Mouse (Mus musculus) liver, adult 2 months (tissue): ENCODE measurements at regions not wholly inside any gene's neighbourhood (a gene's known extent, or its start where the extent isn't known, plus 50 kb on each side); places are given as distances from the start of the nearest gene placed in this dataset.

Experiments
- DNase-seq: peaks from one replicate; pipeline ENCODE4 v3.0.0-alpha.2; 2011; ENCODE audit warnings: low read depth, low spot score; ENCODE audit errors: extremely low read depth
- H3K27ac ChIP-seq: fragments of 200-500 bp; replicated peaks from 2 replicates; pipeline ENCODE4 v1.5.1; 2012; ENCODE audit warnings: low read depth, mild to moderate bottlenecking, control low read depth, inconsistent platforms, low read length; ENCODE audit not compliant: insufficient read depth
- H3K27me3 ChIP-seq: fragments of 200-500 bp; 2 replicates; pipeline ENCODE4 v1.6.1; 2012; ENCODE audit warnings: mild to moderate bottlenecking, moderate library complexity, low read length, inconsistent platforms; ENCODE audit not compliant: control insufficient read depth, insufficient read depth
- H3K36me3 ChIP-seq: fragments of 200-500 bp; 2 replicates; pipeline ENCODE4 v1.6.1; 2012; ENCODE audit warnings: low read length, inconsistent platforms; ENCODE audit not compliant: control insufficient read depth, insufficient read depth
- H3K4me1 ChIP-seq: fragments of 200-500 bp; 2 replicates; pipeline ENCODE4 v1.6.1; 2011; ENCODE audit warnings: low read length; ENCODE audit not compliant: control insufficient read depth, insufficient read depth
- H3K4me3 ChIP-seq: fragments of 200-500 bp; 2 replicates; pipeline ENCODE4 v1.5.1; 2011; ENCODE audit warnings: low read depth, mild to moderate bottlenecking, control low read depth, low read length, moderate library complexity; ENCODE audit not compliant: insufficient read depth
- H3K79me2 ChIP-seq: fragments of 200-500 bp; 2 replicates; pipeline ENCODE4 v1.6.1; 2012; ENCODE audit warnings: inconsistent platforms, mild to moderate bottlenecking, low read length, moderate library complexity; ENCODE audit not compliant: control insufficient read depth, insufficient read depth
- H3K9ac ChIP-seq: fragments of 200-500 bp; 2 replicates; pipeline ENCODE4 v1.6.1; 2012; ENCODE audit warnings: low read depth, mild to moderate bottlenecking, control low read depth, inconsistent platforms, low read length
- CTCF ChIP-seq: fragments of 200-500 bp; IDR thresholded peaks from 2 replicates; pipeline ENCODE4 v1.5.1; 2011; ENCODE audit warnings: low read depth, low read length, control low read depth
- POLR2A ChIP-seq: fragments of 200-500 bp; IDR thresholded peaks from 2 replicates; pipeline ENCODE4 v1.6.1; 2011; ENCODE audit warnings: low read length, control low read depth; ENCODE audit not compliant: insufficient read depth; ENCODE audit errors: extremely low read depth
- WGBS: fragments of 180-500 bp; shearing (Covaris S2); methylation state at CpG from one replicate; pipeline ENCODE4 v1.1.7; 2018; 5-methylcytosine and 5-hydroxymethylcytosine counted together

- no peak overlapping the region for H3K4me3 ChIP-seq
- WGBS, result 93% methylated on average over 3 of the region's 3 CpGs
- TF ChIP-seq POLR2A (no peak), CTCF (no peak)
Measured at GRCm38 (mm10) chr4:124064601-124065000, 146.8 kb upstream of the 4930535I16Rik start.

GRCm38 (mm10) chr4:124063269-124064100, 145.7 kb upstream of the 4930535I16Rik start:
- no peak overlapping the region for H3K27ac ChIP-seq
- no peak overlapping the region for H3K4me3 ChIP-seq
- H3K27me3 ChIP-seq, result no peaks in the 10 kb centered on the region
- TF ChIP-seq POLR2A (no peak), CTCF (no peak)
- H3K36me3 ChIP-seq, result no peaks in the 10 kb centered on the region
- 72% methylated on average over 4 of the region's 4 CpGs for WGBS
- DNase-seq, result no peak
- H3K4me1 ChIP-seq, result no peaks in the 10 kb centered on the region
- no peaks in the 10 kb centered on the region for H3K79me2 ChIP-seq
- no peak overlapping the region for H3K9ac ChIP-seq

More at GRCm38 (mm10) chr4:124064601-124065000, 146.8 kb upstream of the 4930535I16Rik start:
- Histone ChIP-seq H3K27me3 (no peaks in the 10 kb centered on the region), H3K9ac (no peak overlapping the region), H3K27ac (no peak overlapping the region), H3K4me1 (no peaks in the 10 kb centered on the region), H3K79me2 (no peaks in the 10 kb centered on the region), H3K36me3 (no peaks in the 10 kb centered on the region)
- DNase-seq, result no peak

- TF ChIP-seq POLR2A (no peak), CTCF (no peak)
- Histone ChIP-seq H3K4me1 (no peaks in the 10 kb centered on the region), H3K36me3 (no peaks in the 10 kb centered on the region), H3K79me2 (no peaks in the 10 kb centered on the region), H3K9ac (no peak overlapping the region), H3K27ac (no peak overlapping the region), H3K27me3 (no peaks in the 10 kb centered on the region), H3K4me3 (no peak overlapping the region)
- no peak for DNase-seq
- 95% methylated on average over 8 of the region's 8 CpGs for WGBS
Measured at GRCm38 (mm10) chr4:124057607-124058006, 139.8 kb upstream of the 4930535I16Rik start.

- no peaks in the 10 kb centered on the region for H3K79me2 ChIP-seq
- TF ChIP-seq POLR2A, result no peak
- TF ChIP-seq CTCF, result no peak
- 27% methylated on average over 1 of the region's 1 CpGs for WGBS
- no peaks in the 10 kb centered on the region for H3K27me3 ChIP-seq
- no peak for DNase-seq
- H3K9ac ChIP-seq, result no peak overlapping the region
- no peaks in the 10 kb centered on the region for H3K4me1 ChIP-seq
- no peaks in the 10 kb centered on the region for H3K36me3 ChIP-seq
- no peak overlapping the region for H3K27ac ChIP-seq
- H3K4me3 ChIP-seq, result no peak overlapping the region
Measured at GRCm38 (mm10) chr4:124054240-124054760, 136.5 kb upstream of the 4930535I16Rik start.

- Histone ChIP-seq H3K4me1 (no peaks in the 10 kb centered on the region), H3K79me2 (no peaks in the 10 kb centered on the region), H3K36me3 (no peaks in the 10 kb centered on the region), H3K27me3 (no peaks in the 10 kb centered on the region), H3K4me3 (no peak overlapping the region), H3K27ac (no peak overlapping the region), H3K9ac (no peak overlapping the region)
- no peak for TF ChIP-seq CTCF
- no peak for TF ChIP-seq POLR2A
- DNase-seq, result no peak
- 81% methylated on average over 2 of the region's 2 CpGs for WGBS
Measured at GRCm38 (mm10) chr4:124053340-124054038, 135.7 kb upstream of the 4930535I16Rik start.
